Mouse (Mus musculus) intestine, embryonic 16.5 days (tissue): ENCODE data around the gene Kcnc3. TPM values are rescaled to one million over a fixed set of nuclear protein-coding genes. Genes with fewer than 3 reads are reported as not detected.

Experiments
- ATAC-seq: fragments of 200-750 bp; cut with Nextera tagmentation; 2 replicates; pipeline ENCODE4 v1.8.0; 2017; ENCODE audit warnings: moderate TSS enrichment, moderate library complexity
- H3K27ac ChIP-seq: fragments of 300-500 bp; sonication (generic); 2 replicates; pipeline ENCODE4 v1.5.1; 2014; ENCODE audit warnings: mild to moderate bottlenecking, low read length
- H3K27me3 ChIP-seq: fragments of 300-500 bp; sonication (generic); replicated peaks from 2 replicates; pipeline ENCODE4 v1.6.1; 2014; ENCODE audit warnings: low read length, control low read depth, mixed read lengths; ENCODE audit not compliant: control insufficient read depth, insufficient read depth
- H3K36me3 ChIP-seq: fragments of 300-500 bp; sonication (generic); 2 replicates; pipeline ENCODE4 v1.6.1; 2014; ENCODE audit warnings: low read length, control low read depth; ENCODE audit not compliant: control insufficient read depth, insufficient read depth
- H3K4me1 ChIP-seq: fragments of 300-500 bp; sonication (generic); 2 replicates; pipeline ENCODE4 v1.6.1; 2014; ENCODE audit warnings: low read length, control low read depth, mixed read lengths; ENCODE audit not compliant: control insufficient read depth, insufficient read depth
- H3K4me2 ChIP-seq: fragments of 300-500 bp; sonication (generic); 2 replicates; pipeline ENCODE4 v1.6.1; 2014; ENCODE audit warnings: low read depth, low read length, control low read depth
- H3K4me3 ChIP-seq: fragments of 300-500 bp; sonication (generic); 2 replicates; pipeline ENCODE4 v1.5.1; 2014; ENCODE audit warnings: mild to moderate bottlenecking, low read length
- H3K9ac ChIP-seq: fragments of 300-500 bp; sonication (generic); 2 replicates; pipeline ENCODE4 v1.6.1; 2014; ENCODE audit warnings: low read depth, low read length
- H3K9me3 ChIP-seq: fragments of 300-500 bp; sonication (generic); 2 replicates; pipeline ENCODE4 v1.6.1; 2016; ENCODE audit warnings: low read length, control low read depth; ENCODE audit not compliant: control insufficient read depth
- WGBS: fragments of 180-500 bp; shearing (Covaris S2); extraction: QIAGEN DNeasy Blood & Tissue Kit; methylation state at CpG from one replicate; pipeline ENCODE4 v1.1.7; 2014; 5-methylcytosine and 5-hydroxymethylcytosine counted together
- polyA plus RNA-seq: library from polyadenylated mRNA; unstranded; fragments of >200 nt; fragmentation: Nextera tagmentation; extraction: Ambion mirVana; gene quantifications from 2 replicates; pipeline ENCODE4 v1.2.1, GENCODE M21; 2015

Kcnc3 gene
- polyA plus RNA-seq, 1 experiment from 2014 or later, result 0.20 TPM

DNA sequence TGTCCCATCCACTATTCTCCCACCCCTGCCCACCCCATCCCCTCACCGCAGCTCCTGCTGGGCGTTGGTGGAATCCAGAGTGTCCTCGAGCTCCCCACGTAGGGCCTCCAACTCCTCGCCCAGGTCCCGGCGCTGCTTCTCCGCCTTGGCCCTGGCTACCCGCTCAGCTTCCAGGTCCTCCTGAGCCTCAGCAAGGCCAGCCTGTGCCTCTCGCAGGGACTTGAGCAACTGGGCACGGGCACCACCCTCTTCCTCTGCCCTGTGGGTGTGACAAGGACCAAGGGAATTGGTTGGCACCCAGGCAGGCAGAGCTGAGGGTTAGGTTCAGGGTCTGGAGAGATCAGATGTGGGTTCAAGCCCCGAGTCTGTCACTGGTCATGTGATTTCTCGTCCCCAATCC, 36.5 kb downstream of the Kcnc3 start:
- peaks cover 18% of the 10 kb centered on the region for H3K36me3 ChIP-seq
- ATAC-seq, result no peak
- H3K27ac ChIP-seq, result no peak overlapping the region
- H3K27me3 ChIP-seq, result no peaks in the 10 kb centered on the region
- WGBS, result 81% methylated on average over 13 of the region's 13 CpGs
- H3K4me3 ChIP-seq, result no peak overlapping the region
- H3K4me1 ChIP-seq, result no peaks in the 10 kb centered on the region
- no peak overlapping the region for H3K4me2 ChIP-seq
- H3K9ac ChIP-seq, result no peak overlapping the region
- no peaks in the 10 kb centered on the region for H3K9me3 ChIP-seq

DNA sequence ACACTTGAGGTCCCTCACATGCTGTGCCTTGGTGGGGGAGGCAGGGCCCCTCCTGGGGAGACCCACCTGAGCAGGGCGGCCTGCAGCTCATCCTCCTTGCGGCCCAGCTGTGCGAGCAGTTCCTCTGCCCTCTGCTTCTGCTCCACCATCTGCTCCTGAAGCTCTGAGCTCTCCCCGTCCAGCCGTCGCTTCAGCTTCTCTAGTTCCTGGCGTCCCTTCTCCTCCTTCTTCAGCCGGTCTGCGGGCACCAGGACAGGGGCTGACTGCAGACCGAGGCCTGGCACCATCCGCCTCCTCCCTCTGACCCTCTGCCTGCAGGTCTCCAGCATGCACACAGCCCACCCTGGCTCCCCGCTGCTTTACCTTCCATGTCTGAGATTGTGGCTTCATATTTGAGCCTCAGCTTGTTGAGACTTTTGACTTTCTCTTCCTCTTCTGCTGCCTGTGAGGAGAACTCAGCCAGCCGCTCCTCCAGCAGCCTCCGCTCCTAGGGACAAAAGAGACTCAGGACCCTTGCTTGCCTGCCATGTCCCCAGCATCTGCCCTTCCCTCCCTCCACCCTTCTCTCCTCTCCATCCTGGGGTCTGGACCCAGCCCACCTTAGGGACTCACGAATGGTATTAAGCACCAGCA, 38.1 kb downstream of the Kcnc3 start:
- no peak overlapping the region for H3K4me2 ChIP-seq
- H3K36me3 ChIP-seq, result peaks cover 11% of the 10 kb centered on the region

DNA sequence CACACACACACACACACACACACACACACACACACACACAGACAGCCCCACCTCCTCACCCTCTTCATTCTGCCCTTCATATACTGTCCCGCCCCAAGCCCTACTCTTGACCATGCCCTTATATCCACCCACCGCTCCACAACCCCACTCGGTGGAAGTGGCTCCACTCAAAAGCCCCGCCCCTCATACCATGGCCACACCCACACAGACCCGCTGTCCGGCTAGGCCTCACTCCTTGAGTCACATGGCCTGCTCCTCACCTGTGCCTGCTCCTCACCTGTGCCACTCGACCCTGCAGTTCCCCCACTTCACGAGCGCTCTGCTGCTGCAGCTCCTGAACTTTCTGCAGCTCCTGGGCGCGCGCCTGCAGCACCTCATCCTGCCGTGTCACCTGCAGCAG, 40.0 kb downstream of the Kcnc3 start:
- Histone ChIP-seq H3K9ac (no peak overlapping the region), H3K27me3 (no peaks in the 10 kb centered on the region), H3K9me3 (no peaks in the 10 kb centered on the region), H3K4me2 (no peak overlapping the region), H3K4me3 (no peak overlapping the region), H3K4me1 (no peaks in the 10 kb centered on the region), H3K36me3 (peaks cover 5% of the 10 kb centered on the region; the same call in 1 of the 2 replicates), H3K27ac (no peak overlapping the region)
- 70% methylated on average over 13 of the region's 13 CpGs for WGBS
- ATAC-seq, result no peak

More for the DNA sequence above, 38.1 kb downstream of the Kcnc3 start:
- Histone ChIP-seq H3K4me3 (no peak overlapping the region), H3K4me1 (no peaks in the 10 kb centered on the region), H3K27me3 (no peaks in the 10 kb centered on the region), H3K9me3 (no peaks in the 10 kb centered on the region), H3K9ac (no peak overlapping the region), H3K27ac (no peak overlapping the region)
- 86% methylated on average over 15 of the region's 15 CpGs for WGBS
- ATAC-seq, result no peak

DNA sequence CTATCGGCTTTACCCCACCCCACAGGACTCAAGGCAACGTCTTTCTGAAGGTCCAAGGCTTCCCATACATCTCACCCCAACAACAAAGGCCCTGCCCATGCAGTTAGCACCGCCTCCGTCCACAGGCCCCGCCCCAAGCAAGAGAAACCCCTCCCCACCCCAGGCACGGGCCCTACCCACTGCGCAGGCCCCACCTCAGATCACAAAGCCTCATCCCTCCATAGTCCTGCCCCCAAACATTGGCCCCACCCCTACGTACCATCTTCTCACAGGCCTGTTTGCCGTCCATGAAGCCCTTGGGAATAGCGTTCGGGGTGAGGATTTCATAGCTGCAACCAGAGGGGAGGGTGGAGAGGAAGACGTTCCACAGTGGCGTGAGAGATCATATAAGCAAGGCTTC, 42.2 kb downstream of the Kcnc3 start:
- 0 out of 2 replicates have a peak, but pooled peaks cover 5% of the 10 kb centered on the region for H3K36me3 ChIP-seq
- H3K27ac ChIP-seq, result no peak overlapping the region
- ATAC-seq, result no peak
- H3K4me2 ChIP-seq, result no peak overlapping the region
- H3K27me3 ChIP-seq, result no peaks in the 10 kb centered on the region
- no peak overlapping the region for H3K9ac ChIP-seq
- no peak overlapping the region for H3K4me3 ChIP-seq
- no peaks in the 10 kb centered on the region for H3K9me3 ChIP-seq
- H3K4me1 ChIP-seq, result no peaks in the 10 kb centered on the region
- 30% methylated on average over 13 of the region's 13 CpGs for WGBS

DNA sequence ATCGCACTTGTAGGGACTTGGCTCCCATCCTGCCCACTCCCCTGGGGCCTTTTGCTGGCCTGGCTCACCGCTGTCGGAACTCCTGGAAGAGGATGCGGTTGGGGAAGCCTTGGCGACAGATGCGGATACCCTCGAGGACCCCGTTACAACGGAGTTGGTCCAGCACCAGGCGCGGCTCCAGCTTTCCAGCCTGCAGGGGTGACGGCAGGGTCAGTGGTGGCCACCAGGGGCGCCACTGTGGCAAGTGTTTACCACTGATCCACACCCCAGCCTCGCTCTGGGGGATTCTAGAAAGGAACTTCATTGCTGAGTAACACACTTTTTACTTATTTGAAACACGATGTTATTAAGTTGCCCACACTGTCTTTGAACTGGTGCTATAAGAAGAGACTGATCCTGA, 42.9 kb downstream of the Kcnc3 start:
- Histone ChIP-seq H3K9me3 (no peaks in the 10 kb centered on the region), H3K4me1 (no peaks in the 10 kb centered on the region), H3K9ac (no peak overlapping the region), H3K27me3 (no peaks in the 10 kb centered on the region), H3K4me3 (no peak overlapping the region), H3K27ac (no peak overlapping the region), H3K36me3 (0 out of 2 replicates have a peak, but pooled peaks cover 5% of the 10 kb centered on the region), H3K4me2 (no peak overlapping the region)
- no peak for ATAC-seq
- WGBS, result 27% methylated on average over 15 of the region's 15 CpGs

DNA sequence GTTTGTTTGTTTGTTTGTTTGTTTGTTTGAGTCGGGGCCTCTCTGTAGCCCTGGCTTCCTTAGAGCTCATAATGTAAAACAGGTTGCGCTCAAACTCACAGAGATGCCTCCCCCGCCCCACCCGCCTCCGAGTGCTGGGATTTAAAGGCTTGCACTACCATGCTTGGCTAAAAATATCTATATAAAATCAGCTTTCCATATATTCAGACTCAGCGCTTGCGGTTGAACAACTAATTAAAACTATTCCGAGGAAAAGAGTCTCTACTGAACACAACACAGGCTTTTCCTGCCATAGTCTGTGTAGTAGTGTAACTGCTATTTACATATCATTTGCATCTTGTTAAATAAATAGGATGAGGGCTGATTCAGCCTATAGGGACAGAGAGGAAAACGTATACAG, 46.2 kb downstream of the Kcnc3 start:
- Histone ChIP-seq H3K36me3 (no peaks in the 10 kb centered on the region), H3K4me3 (no peak overlapping the region), H3K4me1 (no peaks in the 10 kb centered on the region), H3K9ac (no peak overlapping the region), H3K4me2 (no peak overlapping the region), H3K27me3 (peaks cover 16% of the 10 kb centered on the region), H3K27ac (no peak overlapping the region), H3K9me3 (no peaks in the 10 kb centered on the region)
- no peak for ATAC-seq
- WGBS, result 84% methylated on average over 9 of the region's 9 CpGs

DNA sequence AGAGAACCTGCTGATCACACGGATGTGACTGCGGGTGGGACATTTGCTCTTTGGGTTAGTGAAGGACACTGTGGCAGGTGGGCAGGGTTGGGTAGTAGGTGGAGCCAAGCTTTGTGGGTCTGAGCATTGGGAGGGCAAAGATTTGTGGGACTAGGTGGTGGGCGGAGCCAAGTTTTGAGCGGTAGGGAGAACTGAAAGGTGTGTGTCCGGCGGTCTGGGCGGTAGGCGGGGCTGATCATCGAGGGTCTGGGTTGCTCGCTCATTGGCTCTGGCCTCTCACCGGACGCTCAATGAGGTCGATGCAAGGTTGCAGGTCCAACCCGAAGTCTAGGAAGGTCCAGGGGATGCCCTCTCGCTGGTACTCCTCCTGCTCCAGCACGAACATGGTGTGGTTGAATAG, 48.2 kb downstream of the Kcnc3 start:
- H3K27me3 ChIP-seq, result peaks cover 19% of the 10 kb centered on the region

DNA sequence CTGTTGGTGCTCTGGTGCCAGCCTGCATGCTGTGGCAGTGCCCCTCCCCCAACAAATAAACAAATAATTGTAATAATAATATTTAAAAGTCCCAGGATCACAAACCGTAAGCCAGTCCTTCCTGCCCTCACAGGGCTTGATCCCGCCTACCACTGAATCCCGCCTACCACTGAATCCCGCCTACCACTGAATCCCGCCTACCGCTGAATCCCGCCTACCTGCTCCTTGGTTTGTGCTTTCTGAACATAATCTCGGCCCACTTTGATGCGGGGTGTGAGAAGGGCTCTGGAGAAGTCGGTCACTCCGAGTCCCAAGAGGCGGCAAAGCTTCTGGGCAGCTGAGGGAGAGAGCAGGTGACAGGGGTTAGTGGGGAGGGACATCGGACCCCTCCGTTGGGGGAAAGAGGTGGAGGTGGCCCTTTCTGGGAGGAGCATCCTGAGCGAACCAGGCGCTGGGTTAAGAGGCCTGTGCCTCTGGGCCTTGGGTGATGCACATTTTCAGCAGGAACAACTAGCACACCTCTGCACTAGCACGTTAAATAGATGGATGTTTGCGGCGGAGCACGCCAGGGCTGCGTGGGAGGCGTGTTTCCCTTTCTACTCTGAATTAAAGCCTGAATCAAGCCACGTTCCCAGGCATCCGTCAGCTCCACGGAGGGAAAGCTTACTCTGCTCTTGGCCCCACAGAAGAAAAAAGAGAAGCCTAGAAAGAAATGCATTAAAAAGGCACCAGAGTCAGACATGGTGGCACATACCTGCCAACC, 50.6 kb downstream of the Kcnc3 start:
- ATAC-seq, result no peak
- WGBS, result 23% methylated on average over 25 of the region's 25 CpGs
- peaks cover 24% of the 10 kb centered on the region for H3K27me3 ChIP-seq
- H3K27ac ChIP-seq, result no peak overlapping the region
- H3K4me3 ChIP-seq, result no peak overlapping the region
- no peak overlapping the region for H3K9ac ChIP-seq
- H3K9me3 ChIP-seq, result no peaks in the 10 kb centered on the region
- no peaks in the 10 kb centered on the region for H3K4me1 ChIP-seq
- no peaks in the 10 kb centered on the region for H3K36me3 ChIP-seq
- no peak overlapping the region for H3K4me2 ChIP-seq

More for the DNA sequence above, 48.2 kb downstream of the Kcnc3 start:
- no peak overlapping the region for H3K9ac ChIP-seq
- no peak overlapping the region for H3K27ac ChIP-seq
- H3K4me2 ChIP-seq, result no peak overlapping the region
- H3K4me3 ChIP-seq, result no peak overlapping the region
- no peak for ATAC-seq
- no peaks in the 10 kb centered on the region for H3K9me3 ChIP-seq
- 13% methylated on average over 15 of the region's 16 CpGs for WGBS
- H3K4me1 ChIP-seq, result no peaks in the 10 kb centered on the region
- H3K36me3 ChIP-seq, result no peaks in the 10 kb centered on the region

DNA sequence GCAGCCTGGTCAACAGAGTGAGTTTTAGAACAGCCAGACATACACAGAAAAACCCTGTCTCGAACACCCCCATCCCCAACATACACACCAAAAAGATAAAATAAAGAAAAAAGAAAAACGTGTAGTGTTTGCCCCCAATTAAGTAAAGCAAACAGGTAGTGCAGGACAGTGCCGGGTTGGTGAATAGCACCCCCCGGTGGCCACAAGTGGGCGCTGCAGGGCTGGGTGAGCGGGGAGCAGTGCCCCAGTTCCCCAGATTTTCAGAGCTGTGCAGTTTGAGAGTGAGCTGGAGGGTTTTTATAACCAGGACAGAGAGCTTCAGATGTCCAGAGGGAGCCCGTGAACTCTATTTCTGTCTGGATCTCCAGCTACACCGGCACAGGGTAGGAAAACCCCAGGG, 51.4 kb downstream of the Kcnc3 start:
- Histone ChIP-seq H3K9ac (no peak overlapping the region), H3K4me3 (no peak overlapping the region), H3K9me3 (no peaks in the 10 kb centered on the region), H3K4me2 (no peak overlapping the region), H3K4me1 (no peaks in the 10 kb centered on the region), H3K27me3 (peaks cover 24% of the 10 kb centered on the region), H3K27ac (no peak overlapping the region), H3K36me3 (no peaks in the 10 kb centered on the region)
- no peak for ATAC-seq
- WGBS, result 36% methylated on average over 8 of the region's 8 CpGs
